Mouse (Mus musculus): ENCODE results near the gene Gnai2. TPM values are rescaled to one million over a fixed set of nuclear protein-coding genes. Genes with fewer than 3 reads are reported as not detected.
A peak's percentile ranks its signal among the peaks of the same experiment; 100 is the strongest.

Gnai2 gene
- polyA plus RNA-seq, 1 experiment = 283 TPM

DNA sequence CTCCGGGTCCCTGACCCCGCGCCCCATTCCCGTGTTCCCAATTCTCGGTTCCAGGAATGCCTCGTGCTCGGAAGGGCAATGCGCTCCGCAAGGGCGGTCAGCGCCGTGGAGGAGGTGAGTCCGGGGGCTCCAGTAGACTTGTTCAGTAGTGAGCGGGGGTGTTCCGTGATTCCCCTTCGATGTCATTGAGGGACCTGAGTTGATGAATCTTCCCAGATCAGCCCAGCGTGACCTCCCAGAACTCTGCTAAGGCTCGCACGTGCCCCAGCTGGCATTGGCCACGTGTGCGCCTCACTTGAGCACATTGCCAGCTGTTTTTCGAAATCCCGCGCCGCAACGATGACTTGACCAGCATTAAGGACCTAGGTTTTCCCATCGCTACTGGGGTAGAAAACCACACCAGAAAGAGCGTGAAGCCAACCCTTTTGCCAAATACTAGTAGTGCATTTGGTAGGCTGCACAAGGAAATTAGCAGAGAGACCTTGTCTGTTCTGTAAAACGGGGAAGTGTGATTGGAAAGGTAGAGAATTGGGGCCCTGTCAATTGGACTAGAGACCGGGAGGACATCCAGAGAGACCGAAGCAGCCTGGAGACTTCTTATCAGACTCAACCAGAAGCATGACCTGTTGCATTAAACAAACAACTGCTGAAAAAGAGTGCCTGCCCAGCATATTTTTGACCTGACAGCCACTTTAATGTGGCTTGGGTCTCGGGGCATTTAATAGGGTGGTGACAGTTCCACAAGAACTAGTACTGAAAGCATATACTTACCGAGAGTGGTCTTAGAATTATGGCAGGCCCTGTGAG is 47.1 kb downstream of the Gnai2 start:
- TF ChIP-seq POLR2A (IDR thresholded peaks at IDR 0.05; ENCODE audit: extremely low read depth, insufficient read depth, low read length) = no peak
- no peak for TF ChIP-seq CTCF (IDR thresholded peaks at IDR 0.05; ENCODE audit: extremely low read depth, insufficient read depth, low read length)
- Histone ChIP-seq H3K27ac (ENCODE audit: insufficient read depth, low read length) (no peak overlapping the region), H3K4me3 (ENCODE audit: insufficient read depth, low read length) (peak overlapping the region; percentile 60), H3K4me1 (ENCODE audit: control insufficient read depth, insufficient read depth, low read length) (no peaks in the 10 kb centered on the region)

GRCm38 (mm10) chr9:107586974-107587832 is 48.0 kb downstream of the Gnai2 start, which contains the start of gene Ifrd2:
TSS of gene Ifrd2 (plus strand) at chr9:107587642.
- peak within 1 kb of the TSS; percentile 60 for H3K4me3 ChIP-seq (ENCODE audit: insufficient read depth, low read length)
- H3K27ac ChIP-seq (ENCODE audit: insufficient read depth, low read length) = no peak within 1 kb of the TSS
- TF ChIP-seq CTCF (IDR thresholded peaks at IDR 0.05; ENCODE audit: extremely low read depth, insufficient read depth, low read length) (no peak), POLR2A (IDR thresholded peaks at IDR 0.05; ENCODE audit: extremely low read depth, insufficient read depth, low read length) (no peak)
- H3K4me1 ChIP-seq (ENCODE audit: control insufficient read depth, insufficient read depth, low read length) = no peaks in the 10 kb centered on the region

GRCm38 (mm10) chr9:107586504-107586903 is 48.7 kb downstream of the Gnai2 start:
- Histone ChIP-seq H3K4me3 (ENCODE audit: insufficient read depth, low read length) (no peak overlapping the region), H3K27ac (ENCODE audit: insufficient read depth, low read length) (no peak overlapping the region)
- no peak for TF ChIP-seq CTCF (IDR thresholded peaks at IDR 0.05; ENCODE audit: extremely low read depth, insufficient read depth, low read length)
- TF ChIP-seq POLR2A (IDR thresholded peaks at IDR 0.05; ENCODE audit: extremely low read depth, insufficient read depth, low read length) = no peak

GRCm38 (mm10) chr9:107583174-107583573 is 52.0 kb downstream of the Gnai2 start:
- peaks cover 6% of the 10 kb centered on the region for H3K4me1 ChIP-seq (ENCODE audit: control insufficient read depth, insufficient read depth, low read length)
- H3K4me3 ChIP-seq (ENCODE audit: insufficient read depth, low read length) = no peak overlapping the region
- no peak overlapping the region for H3K27ac ChIP-seq (ENCODE audit: insufficient read depth, low read length)
- TF ChIP-seq CTCF (IDR thresholded peaks at IDR 0.05; ENCODE audit: extremely low read depth, insufficient read depth, low read length) (no peak), POLR2A (IDR thresholded peaks at IDR 0.05; ENCODE audit: extremely low read depth, insufficient read depth, low read length) (no peak)

More at GRCm38 (mm10) chr9:107586504-107586903, 48.7 kb downstream of the Gnai2 start:
- no peaks in the 10 kb centered on the region for H3K4me1 ChIP-seq (ENCODE audit: control insufficient read depth, insufficient read depth, low read length)

- H3K27ac ChIP-seq (ENCODE audit: insufficient read depth, low read length) = no peak overlapping the region
- H3K4me3 ChIP-seq (ENCODE audit: insufficient read depth, low read length) = no peak overlapping the region
- peaks cover 6% of the 10 kb centered on the region for H3K4me1 ChIP-seq (ENCODE audit: control insufficient read depth, insufficient read depth, low read length)
- TF ChIP-seq POLR2A (IDR thresholded peaks at IDR 0.05; ENCODE audit: extremely low read depth, insufficient read depth, low read length) (no peak), CTCF (IDR thresholded peaks at IDR 0.05; ENCODE audit: extremely low read depth, insufficient read depth, low read length) (no peak)
These were observed 52.6 kb downstream of the Gnai2 start for GRCm38 (mm10) chr9:107582509-107583062.

DNA sequence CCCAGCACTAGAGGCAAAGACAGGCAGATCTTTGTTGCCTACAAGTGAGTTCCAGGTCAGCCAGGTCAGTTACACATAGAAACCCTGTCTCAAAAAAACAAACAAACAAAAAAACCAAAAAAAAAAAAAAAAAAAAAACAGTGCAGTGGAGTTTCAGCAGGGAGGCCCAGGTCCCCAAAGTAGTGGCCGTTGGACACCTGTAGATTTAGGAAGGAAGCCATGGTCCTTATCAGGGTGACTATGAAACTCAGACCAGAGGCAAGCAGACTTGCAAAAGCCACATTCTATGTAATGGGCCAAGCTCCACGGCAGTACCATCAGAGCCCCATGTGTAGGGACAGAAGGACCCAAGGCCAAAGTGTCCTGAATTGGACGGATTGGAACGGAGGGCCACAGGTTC is 53.6 kb downstream of the Gnai2 start:
- peaks cover 6% of the 10 kb centered on the region for H3K4me1 ChIP-seq (ENCODE audit: control insufficient read depth, insufficient read depth, low read length)
- H3K27ac ChIP-seq (ENCODE audit: insufficient read depth, low read length) = no peak overlapping the region
- peak overlapping the region; percentile 69; the same call in 1 of the 2 replicates for H3K4me3 ChIP-seq (ENCODE audit: insufficient read depth, low read length)
- TF ChIP-seq CTCF (IDR thresholded peaks at IDR 0.05; ENCODE audit: extremely low read depth, insufficient read depth, low read length) = no peak
- no peak for TF ChIP-seq POLR2A (IDR thresholded peaks at IDR 0.05; ENCODE audit: extremely low read depth, insufficient read depth, low read length)

DNA sequence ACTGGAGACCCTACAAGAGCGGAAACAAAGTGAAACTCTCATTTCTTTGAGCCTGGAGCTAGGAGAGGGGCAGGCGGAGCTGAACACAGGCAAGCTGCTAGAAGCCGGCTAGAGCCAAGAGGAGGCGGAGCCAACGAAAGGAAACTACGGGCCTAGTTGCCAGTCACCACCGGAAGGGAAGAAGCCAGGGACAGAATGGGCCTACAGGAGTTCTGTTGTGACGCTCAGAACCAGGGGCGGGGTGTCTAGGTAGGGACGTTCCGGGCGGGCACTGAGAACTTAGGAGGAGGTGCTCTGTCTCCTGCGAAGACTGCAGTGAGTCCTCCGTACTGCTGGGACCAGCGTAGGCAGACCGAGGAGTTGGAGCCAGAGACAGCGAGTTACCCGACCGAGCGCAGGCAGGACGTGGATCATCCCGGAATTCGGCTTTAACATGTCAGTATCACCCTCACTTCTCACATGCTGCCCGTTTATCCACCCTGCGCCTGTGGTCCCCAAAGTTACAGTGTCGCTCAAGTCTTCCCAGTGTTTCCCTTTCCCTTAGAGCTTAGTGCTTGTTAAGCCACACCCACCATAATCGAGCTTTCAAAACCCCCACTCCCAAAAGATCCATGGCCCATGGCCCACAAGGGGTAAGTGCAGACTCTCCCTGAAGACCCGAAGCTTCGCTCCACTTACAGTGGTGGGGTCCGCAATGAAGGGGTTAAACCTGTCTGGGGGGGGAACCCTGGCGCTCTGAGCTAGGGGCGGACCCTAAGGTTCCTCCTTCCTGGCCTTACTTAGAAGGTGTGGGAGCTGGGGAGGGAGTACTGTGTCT is 54.5 kb downstream of the Gnai2 start, which contains the start of gene Hyal3:
Hyal3 (plus strand) TSS at position 318 of the 817 bp plus-strand sequence.
- peak; percentile 86 for TF ChIP-seq POLR2A (IDR thresholded peaks at IDR 0.05; ENCODE audit: extremely low read depth, insufficient read depth, low read length)
- no peak for TF ChIP-seq CTCF (IDR thresholded peaks at IDR 0.05; ENCODE audit: extremely low read depth, insufficient read depth, low read length)
- 0 out of 2 replicates have a peak within 1 kb of the TSS, but pooled peaks have one; percentile 3 for H3K27ac ChIP-seq (ENCODE audit: insufficient read depth, low read length)

DNA sequence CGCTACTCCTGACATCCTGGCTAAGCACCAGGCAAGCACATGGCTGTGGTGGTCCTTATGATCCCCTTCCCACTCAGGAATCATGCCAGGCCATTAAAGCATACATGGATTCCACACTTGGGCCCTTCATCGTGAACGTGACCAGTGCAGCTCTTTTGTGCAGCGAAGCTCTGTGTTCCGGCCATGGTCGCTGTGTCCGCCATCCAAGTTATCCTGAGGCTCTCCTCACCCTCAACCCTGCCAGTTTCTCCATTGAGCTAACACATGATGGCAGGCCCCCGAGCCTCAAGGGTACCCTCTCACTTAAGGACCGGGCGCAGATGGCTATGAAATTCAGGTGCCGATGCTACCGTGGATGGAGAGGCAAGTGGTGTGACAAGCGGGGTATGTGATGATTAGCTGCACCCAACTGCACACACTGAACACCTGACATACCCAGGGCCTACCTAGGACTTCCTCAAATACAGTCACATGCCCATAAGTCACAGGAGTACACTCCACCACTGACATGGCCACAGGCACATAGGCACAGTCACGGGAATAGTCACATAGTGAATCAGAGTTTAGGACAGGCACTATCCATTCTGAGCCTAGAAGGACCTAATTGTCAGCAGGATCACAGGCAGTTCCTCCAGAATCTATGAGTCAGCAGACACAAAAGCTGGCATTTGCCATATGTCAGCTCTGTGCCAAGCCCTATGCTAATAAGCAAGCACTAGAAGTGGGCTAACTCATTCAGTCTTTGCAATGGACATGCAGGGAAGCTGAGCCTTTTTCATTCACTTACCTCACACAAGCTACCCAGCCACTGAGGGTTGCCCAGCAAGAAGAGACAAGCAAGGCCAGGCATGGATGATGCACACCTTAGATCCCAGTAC is 55.9 kb downstream of the Gnai2 start:
- peaks cover 6% of the 10 kb centered on the region for H3K4me1 ChIP-seq (ENCODE audit: control insufficient read depth, insufficient read depth, low read length)
- TF ChIP-seq POLR2A (IDR thresholded peaks at IDR 0.05; ENCODE audit: extremely low read depth, insufficient read depth, low read length) = no peak
- no peak for TF ChIP-seq CTCF (IDR thresholded peaks at IDR 0.05; ENCODE audit: extremely low read depth, insufficient read depth, low read length)
- no peak overlapping the region for H3K4me3 ChIP-seq (ENCODE audit: insufficient read depth, low read length)
- H3K27ac ChIP-seq (ENCODE audit: insufficient read depth, low read length) = no peak overlapping the region

More for the DNA sequence above, 54.5 kb downstream of the Gnai2 start, which contains the start of gene Hyal3:
- H3K4me3 ChIP-seq (ENCODE audit: insufficient read depth, low read length) = peak within 1 kb of the TSS; percentile 69
- H3K4me1 ChIP-seq (ENCODE audit: control insufficient read depth, insufficient read depth, low read length) = peaks cover 6% of the 10 kb centered on the region
